Mouse (Mus musculus) lung, postnatal 14 days (tissue): ENCODE data around the gene Olfr74.
"Not testable (repeated sequence)": the region's sequence is repeated elsewhere in the genome, so short reads cannot be mapped to it uniquely, and the experiment has no call there.

Source experiments
- DNase-seq: peaks from one replicate; pipeline ENCODE4 v3.0.0; 2021

The Olfr74 gene

DNA sequence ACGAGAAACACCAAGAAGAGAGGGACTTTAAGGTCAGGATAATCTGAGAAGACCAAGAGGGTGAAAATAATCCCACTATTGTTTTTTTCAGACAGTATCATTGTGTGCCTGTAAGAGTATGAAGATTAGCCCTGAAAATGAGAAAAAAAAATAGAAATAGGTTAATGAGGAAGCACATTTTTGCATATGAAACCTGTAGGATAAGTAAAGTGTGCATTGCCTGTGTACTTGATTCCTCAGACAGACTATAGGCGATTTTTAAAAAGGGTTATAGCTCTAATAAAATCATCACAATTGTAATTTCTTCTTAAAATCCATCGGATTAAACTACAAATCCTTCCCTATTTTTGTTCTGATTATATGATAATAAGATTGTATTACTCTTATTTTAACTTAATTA is at the start of gene Olfr74:
Gene Olfr74 (minus strand): TSS at position 101 of the 400 bp plus-strand sequence.
- no peak for DNase-seq

DNA sequence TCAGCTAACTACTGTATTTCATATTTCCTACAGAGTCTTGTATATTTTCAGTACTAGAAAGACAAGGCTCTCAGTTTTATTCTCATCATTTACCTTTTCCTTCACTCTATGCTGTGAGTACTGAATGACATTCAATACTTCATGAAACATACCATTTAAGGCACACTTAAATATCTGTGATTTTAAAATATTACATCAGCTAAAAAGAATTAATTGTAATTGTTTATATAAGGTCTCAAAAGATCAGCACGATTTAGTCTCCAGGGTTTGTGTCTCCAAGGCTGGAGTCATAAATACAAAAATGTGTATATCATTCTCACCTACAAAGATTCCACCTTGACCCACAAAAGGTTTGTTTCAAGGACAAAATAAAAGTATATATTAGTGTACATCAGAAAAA is 48.0 kb upstream of the Olfr74 start, which contains the start of gene Olfr1161:
Gene Olfr1161 (plus strand): TSS at position 301 of the 400 bp plus-strand sequence.
- DNase-seq = not testable (repeated sequence)

DNA sequence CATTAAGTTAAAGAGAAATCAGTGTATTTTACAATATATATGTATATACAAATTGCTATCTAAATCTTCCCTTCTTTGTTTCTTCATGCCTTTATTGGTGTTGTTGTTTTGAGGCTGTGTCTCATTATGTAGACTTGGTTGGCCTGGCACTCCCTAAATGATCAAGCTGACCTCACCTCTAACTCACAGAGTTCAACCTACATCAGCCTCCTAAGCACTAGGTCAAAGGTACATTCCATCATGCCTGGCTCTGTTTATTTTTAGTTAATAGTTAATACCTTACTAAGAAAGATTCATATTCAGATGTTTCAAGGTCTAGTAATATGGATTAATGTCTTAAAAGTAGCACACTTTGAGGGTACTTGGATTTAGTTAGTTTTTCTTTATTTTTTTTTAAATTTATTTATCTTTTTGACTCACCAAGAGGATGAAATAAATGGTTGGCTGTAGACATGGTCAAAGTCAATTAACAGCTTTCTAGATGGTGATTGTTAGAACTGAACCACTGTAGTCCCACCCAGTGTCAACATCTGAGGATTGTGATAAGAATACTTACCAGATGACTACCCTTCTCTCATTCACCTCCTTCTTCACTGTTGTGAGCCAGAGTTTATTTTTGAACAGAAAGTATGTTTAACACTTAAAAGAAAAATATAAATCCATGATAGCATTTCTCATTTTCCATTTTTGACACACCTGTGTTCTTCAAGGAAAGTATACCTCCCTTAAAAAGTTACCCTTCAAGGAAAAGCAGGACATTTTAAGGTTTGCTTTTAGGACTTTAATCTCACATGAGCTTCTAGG is 33.3 kb upstream of the Olfr74 start, which contains the start of gene Olfr1160:
Gene Olfr1160 (minus strand): TSS at position 754 of the 804 bp plus-strand sequence.
- DNase-seq = no peak

DNA sequence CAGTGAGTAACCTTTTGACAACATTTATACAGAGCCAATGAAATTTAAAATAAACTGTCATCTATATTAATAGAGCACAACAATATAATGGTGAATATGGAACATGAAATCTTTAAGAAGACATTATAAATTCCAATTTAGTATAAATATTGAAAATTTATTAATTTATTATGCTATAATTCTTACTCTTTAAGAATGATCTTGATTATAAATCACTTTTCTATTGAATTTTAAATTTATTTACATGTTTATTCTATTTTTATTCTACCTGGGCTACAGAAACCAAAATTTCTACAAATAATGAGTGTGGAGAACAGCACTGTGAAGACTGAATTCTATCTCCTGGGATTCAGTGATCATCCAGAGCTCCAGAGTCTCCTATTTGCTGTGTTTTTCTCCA is 15.3 kb upstream of the Olfr74 start, which contains the start of gene Olfr1158:
Gene Olfr1158 (plus strand): TSS at position 301 of the 400 bp plus-strand sequence.
- DNase-seq = no peak

DNA sequence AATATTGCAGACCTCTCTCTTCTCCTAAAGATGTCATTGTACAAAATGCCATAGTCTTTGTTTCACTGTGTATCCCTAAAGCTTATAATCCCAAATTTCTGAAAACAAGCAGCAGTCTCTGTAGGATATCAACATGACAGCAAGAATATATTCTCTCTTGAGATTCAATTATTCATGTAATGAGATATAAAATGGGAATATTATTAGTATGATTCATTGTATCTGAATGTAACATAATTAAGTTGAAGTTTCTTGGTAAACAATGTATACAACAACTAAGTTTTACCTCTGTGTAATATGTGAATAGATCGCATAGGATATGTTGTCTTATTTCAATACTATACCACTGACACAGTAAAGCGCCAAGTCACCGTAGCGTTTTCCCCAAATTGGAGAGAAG is 6.3 kb downstream of the Olfr74 start, which contains the start of gene Olfr1157:
Gene Olfr1157 (minus strand): TSS at position 101 of the 400 bp plus-strand sequence.
- DNase-seq = no peak

DNA sequence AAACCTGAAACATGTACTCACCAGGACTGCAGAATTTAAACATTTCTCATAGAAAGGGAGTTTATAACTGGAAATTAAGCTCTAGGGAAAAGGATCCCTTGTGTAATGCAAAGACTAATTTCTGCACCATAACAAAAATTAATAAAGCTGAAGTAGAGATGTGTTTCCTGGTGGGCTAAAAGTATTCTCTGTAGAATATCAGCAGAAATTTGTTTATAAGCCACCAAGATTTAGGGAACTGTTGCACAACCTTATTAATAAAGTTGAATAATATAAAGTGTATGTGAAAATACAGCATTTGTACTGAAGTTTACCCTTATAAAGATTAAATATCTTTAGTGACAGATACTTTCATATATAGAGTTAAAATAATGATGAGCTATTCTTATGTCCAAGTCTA is 21.5 kb downstream of the Olfr74 start, which contains the start of gene Olfr1156:
Gene Olfr1156 (minus strand): TSS at position 101 of the 400 bp plus-strand sequence.
- no peak for DNase-seq

DNA sequence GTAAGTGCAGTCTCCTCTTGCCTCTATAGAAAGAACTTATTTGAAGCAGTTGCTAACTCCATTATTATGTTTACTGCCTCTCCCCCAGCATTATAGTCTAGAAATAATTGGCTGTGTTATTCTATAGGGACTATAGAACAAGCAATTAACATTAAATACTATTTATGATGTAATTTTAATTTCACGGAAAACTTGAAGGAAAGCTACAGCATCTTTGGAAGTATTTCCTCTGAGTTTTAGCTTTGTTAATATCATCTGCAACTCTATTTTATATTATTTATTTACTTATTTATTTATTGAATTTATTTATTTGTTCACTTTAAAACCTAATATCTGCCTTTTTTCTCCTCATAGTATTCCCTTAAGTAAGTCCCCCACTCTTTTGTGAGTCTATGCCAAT is 29.4 kb downstream of the Olfr74 start, which contains the start of gene Olfr1155:
Gene Olfr1155 (minus strand): TSS at position 101 of the 400 bp plus-strand sequence.
- no peak for DNase-seq
